Mouse (Mus musculus): ENCODE results near the gene Snta1.

- no peak for TF ChIP-seq CTCF (IDR thresholded peaks at IDR 0.05; ENCODE audit: control insufficient read depth, insufficient read depth, insufficient replicate concordance, low read depth, low read length)
- TF ChIP-seq POLR2A (IDR thresholded peaks at IDR 0.05; ENCODE audit: control insufficient read depth, low read depth, low read length), result no peak
These were observed 2.4 kb downstream of the Snta1 start for GRCm38 (mm10) chr2:154405447-154405994.

Measured in testis, adult 2 months (tissue).